Mouse (Mus musculus) spleen, adult 2 months (tissue): Measurements from ENCODE around the gene Srebf2. TPM values are rescaled to one million over a fixed set of nuclear protein-coding genes. Genes with fewer than 3 reads are reported as not detected.

Source experiments
- DNase-seq, 2 experiments: peaks; one replicate each; pipeline versions ENCODE4 v3.0.0 to v3.0.0-alpha.2; 2012 to 2021; ENCODE audit warnings: low spot score in 2 of 2, low read depth in 1 of 2
- H3K27ac ChIP-seq: fragments of 200-500 bp; 2 replicates; pipeline ENCODE4 v1.5.1; 2012; ENCODE audit warnings: low read length, inconsistent platforms; ENCODE audit not compliant: insufficient read depth
- H3K27me3 ChIP-seq: fragments of 200-500 bp; 2 replicates; pipeline ENCODE4 v1.6.1; 2012; ENCODE audit warnings: mild to moderate bottlenecking, moderate library complexity, low read length, inconsistent platforms; ENCODE audit not compliant: control insufficient read depth, insufficient read depth
- H3K36me3 ChIP-seq: fragments of 200-500 bp; 2 replicates; pipeline ENCODE4 v1.6.1; 2012; ENCODE audit warnings: mild to moderate bottlenecking, low read length, inconsistent platforms; ENCODE audit not compliant: control insufficient read depth, insufficient read depth
- H3K4me1 ChIP-seq: fragments of 200-500 bp; 2 replicates; pipeline ENCODE4 v1.6.1; 2011; ENCODE audit warnings: inconsistent platforms; ENCODE audit not compliant: control insufficient read depth, insufficient read depth, insufficient read length
- H3K4me3 ChIP-seq: fragments of 200-500 bp; 2 replicates; pipeline ENCODE4 v1.5.1; 2011; ENCODE audit warnings: mild to moderate bottlenecking, inconsistent platforms; ENCODE audit not compliant: insufficient read depth, insufficient read length; ENCODE audit errors: extremely low read depth
- CTCF ChIP-seq: fragments of 200-500 bp; IDR thresholded peaks from 2 replicates; pipeline ENCODE4 v1.5.1; 2011; ENCODE audit warnings: mild to moderate bottlenecking, inconsistent platforms; ENCODE audit not compliant: insufficient read depth, insufficient read length, insufficient replicate concordance; ENCODE audit errors: extremely low read depth
- POLR2A ChIP-seq: fragments of 200-500 bp; IDR thresholded peaks from 2 replicates; pipeline ENCODE4 v1.6.1; 2011; ENCODE audit warnings: low read depth, low read length, inconsistent platforms
- WGBS: fragments of 180-500 bp; shearing (Covaris S2); methylation state at CpG from one replicate; pipeline ENCODE4 v1.1.7; 2018; 5-methylcytosine and 5-hydroxymethylcytosine counted together
- polyA plus RNA-seq: library from polyadenylated mRNA; depleted of rRNA; stranded (reverse); fragments of >200 nt; gene quantifications from 2 replicates; pipeline ENCODE4 v1.2.3, GENCODE M21; 2012

Gene Srebf2
- polyA plus RNA-seq, 1 experiment: 204 TPM

DNA sequence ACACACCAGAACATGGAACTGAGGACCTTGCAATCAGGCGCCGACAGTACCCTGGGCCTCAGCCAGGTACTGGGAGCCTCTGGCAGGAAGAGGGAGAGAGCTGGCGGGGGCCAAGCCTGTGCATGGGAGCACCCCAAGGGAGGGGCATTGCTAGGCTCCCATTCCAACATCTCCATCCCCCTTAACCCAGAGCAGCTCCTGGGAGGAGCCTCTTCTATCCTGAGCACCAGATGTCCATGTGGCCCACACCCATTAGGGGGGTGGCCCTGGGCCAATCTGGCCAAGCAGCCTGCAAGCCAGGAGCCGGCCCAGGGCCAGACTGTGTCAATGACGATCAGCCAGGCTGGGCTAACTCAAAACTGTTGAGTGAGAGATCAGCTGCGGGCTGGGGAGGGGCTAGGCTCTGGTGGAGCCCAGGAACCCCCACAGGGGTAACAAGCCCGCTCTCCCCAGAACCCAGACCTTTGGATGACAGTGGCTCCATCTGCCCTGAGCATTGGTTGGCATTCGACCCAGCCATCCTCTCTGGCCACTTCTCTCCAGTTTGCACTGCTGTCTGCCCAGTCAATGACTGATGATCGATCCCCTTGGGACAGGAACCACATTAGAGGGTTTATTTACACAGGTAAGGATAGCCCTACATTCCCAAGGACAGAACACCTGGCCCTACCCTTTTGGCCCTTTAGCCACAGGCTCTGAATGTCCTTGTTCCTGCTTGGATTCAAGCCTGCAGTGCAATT, 59.6 kb downstream of the Srebf2 start:
- no peak overlapping the region for H3K4me3 ChIP-seq
- H3K36me3 ChIP-seq: peaks cover 35% of the 10 kb centered on the region
- H3K4me1 ChIP-seq: no peaks in the 10 kb centered on the region; the same call in 1 of the 2 replicates
- 0 out of 2 replicates have a peak, but pooled peaks cover 3% of the 10 kb centered on the region for H3K27me3 ChIP-seq
- TF ChIP-seq CTCF (no peak), POLR2A (no peak)
- WGBS: 89% methylated on average over 9 of the region's 9 CpGs
- H3K27ac ChIP-seq: no peak overlapping the region
- no peak for DNase-seq

GRCm38 (mm10) chr15:82207105-82207459, 60.1 kb downstream of the Srebf2 start:
- Histone ChIP-seq H3K27me3 (peaks cover 8% of the 10 kb centered on the region), H3K4me1 (peaks cover 5% of the 10 kb centered on the region), H3K27ac (no peak overlapping the region), H3K36me3 (peaks cover 35% of the 10 kb centered on the region), H3K4me3 (no peak overlapping the region)
- 91% methylated on average over 34 of the region's 34 CpGs for WGBS
- TF ChIP-seq CTCF (no peak), POLR2A (no peak)
- DNase-seq: no peak

DNA sequence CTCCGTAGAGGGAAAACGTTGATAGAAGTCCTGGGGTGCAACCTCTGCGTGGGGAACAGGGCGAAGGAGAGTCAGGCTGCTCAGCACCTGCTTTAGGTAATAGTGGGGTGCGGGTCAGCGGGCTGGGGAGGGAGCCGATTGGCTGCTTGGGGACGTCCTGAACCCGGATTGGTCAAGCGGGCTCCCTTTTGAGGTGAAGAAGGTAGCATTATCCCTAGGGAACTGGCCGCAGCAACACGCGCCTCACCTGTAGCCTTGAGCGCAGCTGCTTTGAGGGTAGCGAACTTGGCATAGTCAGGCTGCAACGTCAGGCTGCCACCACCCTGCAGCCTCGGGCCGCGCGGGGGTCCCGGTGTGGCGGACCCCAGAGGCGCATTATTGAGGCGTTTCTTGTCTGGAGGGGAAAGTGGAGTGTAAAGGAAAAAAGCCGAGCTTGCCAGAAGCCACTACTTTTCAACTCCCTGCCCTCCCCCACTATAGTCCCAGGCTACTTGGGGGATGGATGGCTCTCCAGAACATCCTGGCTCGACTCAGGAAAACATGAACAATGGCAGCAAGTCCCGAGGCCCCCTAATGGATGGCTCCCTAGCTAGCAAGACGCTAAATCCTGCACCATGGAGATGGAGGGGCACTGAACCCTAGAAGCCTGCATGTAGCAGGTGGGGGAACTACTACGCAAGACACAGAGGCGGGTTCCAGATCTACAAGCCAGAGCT, 60.7 kb downstream of the Srebf2 start:
- Histone ChIP-seq H3K27me3 (peaks cover 14% of the 10 kb centered on the region), H3K27ac (no peak overlapping the region), H3K4me1 (peaks cover 7% of the 10 kb centered on the region), H3K36me3 (peaks cover 35% of the 10 kb centered on the region), H3K4me3 (no peak overlapping the region)
- DNase-seq: no peak
- WGBS: 89% methylated on average over 30 of the region's 30 CpGs
- no peak for TF ChIP-seq POLR2A
- TF ChIP-seq CTCF: no peak

GRCm38 (mm10) chr15:82208307-82208706, 61.3 kb downstream of the Srebf2 start:
- no peak overlapping the region for H3K27ac ChIP-seq
- peaks cover 31% of the 10 kb centered on the region for H3K36me3 ChIP-seq
- H3K27me3 ChIP-seq: peaks cover 18% of the 10 kb centered on the region
- peaks cover 7% of the 10 kb centered on the region for H3K4me1 ChIP-seq
- no peak for DNase-seq
- WGBS: 95% methylated on average over 8 of the region's 8 CpGs
- H3K4me3 ChIP-seq: no peak overlapping the region
- TF ChIP-seq POLR2A (no peak), CTCF (no peak)

DNA sequence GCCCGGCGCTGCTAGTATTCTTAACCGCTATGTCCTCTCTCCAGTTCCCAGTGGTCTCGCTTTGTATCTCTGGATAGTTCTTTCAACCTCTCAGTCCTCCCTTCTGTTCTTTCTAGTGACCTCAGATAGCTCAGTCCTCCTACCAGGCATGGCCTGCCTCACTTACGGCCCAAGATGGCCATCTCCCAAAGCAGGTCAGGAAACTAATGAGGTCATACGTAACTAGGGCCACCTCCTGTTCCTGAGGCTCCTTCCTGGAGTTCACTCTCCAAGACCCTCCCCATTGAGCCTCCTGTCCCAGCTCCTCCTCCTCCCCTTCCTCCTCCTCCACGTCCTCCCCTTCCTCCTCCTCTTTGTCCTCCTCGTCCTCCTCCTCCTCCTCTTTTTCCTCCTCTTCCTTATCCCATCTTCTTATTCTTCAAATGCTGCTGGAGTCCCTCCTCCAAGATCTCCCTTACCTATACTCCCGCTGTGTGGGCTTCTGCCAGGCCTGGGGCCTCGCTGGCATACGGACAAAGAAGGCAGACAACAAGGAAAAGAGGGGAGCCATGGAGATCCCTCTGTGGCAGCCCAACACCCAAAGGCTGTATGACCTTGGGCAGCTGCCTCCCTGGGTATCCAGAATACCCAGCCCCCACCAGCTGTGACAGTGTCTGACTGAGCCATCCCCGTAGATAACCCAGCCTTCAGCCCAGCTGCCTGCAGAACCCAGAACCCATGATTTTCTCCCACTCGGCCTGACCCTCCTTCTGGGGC, 62.5 kb downstream of the Srebf2 start:
- TF ChIP-seq POLR2A (no peak), CTCF (no peak)
- Histone ChIP-seq H3K4me3 (no peak overlapping the region), H3K36me3 (peaks cover 22% of the 10 kb centered on the region), H3K4me1 (peaks cover 7% of the 10 kb centered on the region), H3K27ac (no peak overlapping the region), H3K27me3 (peaks cover 19% of the 10 kb centered on the region)
- DNase-seq: no peak
- 88% methylated on average over 13 of the region's 13 CpGs for WGBS

GRCm38 (mm10) chr15:82210801-82211200, 63.8 kb downstream of the Srebf2 start:
- H3K27me3 ChIP-seq: peaks cover 19% of the 10 kb centered on the region

More at GRCm38 (mm10) chr15:82210801-82211200, 63.8 kb downstream of the Srebf2 start:
- no peak overlapping the region for H3K4me3 ChIP-seq
- peaks cover 13% of the 10 kb centered on the region for H3K36me3 ChIP-seq
- no peak for DNase-seq
- 68% methylated on average over 1 of the region's 1 CpGs for WGBS
- no peak overlapping the region for H3K27ac ChIP-seq
- peaks cover 7% of the 10 kb centered on the region for H3K4me1 ChIP-seq
- TF ChIP-seq CTCF (no peak), POLR2A (no peak)
